Mouse (Mus musculus) lung, embryonic 16.5 days (tissue): Measurements from ENCODE around the gene Wdr83. TPM values are rescaled to one million over a fixed set of nuclear protein-coding genes. Genes with fewer than 3 reads are reported as not detected.
A peak's percentile ranks its signal among the peaks of the same experiment; 100 is the strongest.
"Not testable (repeated sequence)": the region's sequence is repeated elsewhere in the genome, so short reads cannot be mapped to it uniquely, and the experiment has no call there.

Experiments used
- ATAC-seq: fragments of 200-750 bp; cut with Nextera tagmentation; 2 replicates; pipeline ENCODE4 v1.8.0; 2017; ENCODE audit warnings: low read depth, mild to moderate bottlenecking, moderate library complexity
- H3K27ac ChIP-seq: fragments of 300-500 bp; sonication (generic); 2 replicates; pipeline ENCODE4 v1.5.1; 2014; ENCODE audit warnings: mild to moderate bottlenecking, control low read depth, low read length
- H3K27me3 ChIP-seq: fragments of 300-500 bp; sonication (generic); 2 replicates; pipeline ENCODE4 v1.6.1; 2014; ENCODE audit warnings: low read depth, low read length, mixed read lengths; ENCODE audit not compliant: control insufficient read depth, insufficient read depth
- H3K36me3 ChIP-seq: fragments of 300-500 bp; sonication (generic); 2 replicates; pipeline ENCODE4 v1.6.1; 2014; ENCODE audit warnings: low read length; ENCODE audit not compliant: control insufficient read depth, insufficient read depth
- H3K4me1 ChIP-seq: fragments of 300-500 bp; sonication (generic); replicated peaks from 2 replicates; pipeline ENCODE4 v1.6.1; 2014; ENCODE audit warnings: low read length, mixed read lengths; ENCODE audit not compliant: control insufficient read depth, insufficient read depth
- H3K4me2 ChIP-seq: fragments of 300-500 bp; sonication (generic); 2 replicates; pipeline ENCODE4 v1.6.1; 2014; ENCODE audit warnings: low read depth, low read length, control low read depth
- H3K4me3 ChIP-seq: fragments of 300-500 bp; sonication (generic); 2 replicates; pipeline ENCODE4 v1.5.1; 2014; ENCODE audit warnings: mild to moderate bottlenecking, low read length, control low read depth
- H3K9ac ChIP-seq: fragments of 300-500 bp; sonication (generic); 2 replicates; pipeline ENCODE4 v1.6.1; 2014; ENCODE audit warnings: low read length, control low read depth
- H3K9me3 ChIP-seq: fragments of 300-500 bp; sonication (generic); 2 replicates; pipeline ENCODE4 v1.6.1; 2016; ENCODE audit warnings: low read length; ENCODE audit not compliant: control insufficient read depth
- WGBS: fragments of 180-500 bp; shearing (Covaris S2); extraction: QIAGEN DNeasy Blood & Tissue Kit; methylation state at CpG from one replicate; pipeline ENCODE4 v1.1.7; 2014; 5-methylcytosine and 5-hydroxymethylcytosine counted together
- polyA plus RNA-seq: library from polyadenylated mRNA; unstranded; fragments of >200 nt; fragmentation: Nextera tagmentation; extraction: Ambion mirVana; gene quantifications from 2 replicates; pipeline ENCODE4 v1.2.1, GENCODE M21; 2015

Wdr83 gene
- polyA plus RNA-seq, 1 experiment from 2014 or later = 45.8 TPM

DNA sequence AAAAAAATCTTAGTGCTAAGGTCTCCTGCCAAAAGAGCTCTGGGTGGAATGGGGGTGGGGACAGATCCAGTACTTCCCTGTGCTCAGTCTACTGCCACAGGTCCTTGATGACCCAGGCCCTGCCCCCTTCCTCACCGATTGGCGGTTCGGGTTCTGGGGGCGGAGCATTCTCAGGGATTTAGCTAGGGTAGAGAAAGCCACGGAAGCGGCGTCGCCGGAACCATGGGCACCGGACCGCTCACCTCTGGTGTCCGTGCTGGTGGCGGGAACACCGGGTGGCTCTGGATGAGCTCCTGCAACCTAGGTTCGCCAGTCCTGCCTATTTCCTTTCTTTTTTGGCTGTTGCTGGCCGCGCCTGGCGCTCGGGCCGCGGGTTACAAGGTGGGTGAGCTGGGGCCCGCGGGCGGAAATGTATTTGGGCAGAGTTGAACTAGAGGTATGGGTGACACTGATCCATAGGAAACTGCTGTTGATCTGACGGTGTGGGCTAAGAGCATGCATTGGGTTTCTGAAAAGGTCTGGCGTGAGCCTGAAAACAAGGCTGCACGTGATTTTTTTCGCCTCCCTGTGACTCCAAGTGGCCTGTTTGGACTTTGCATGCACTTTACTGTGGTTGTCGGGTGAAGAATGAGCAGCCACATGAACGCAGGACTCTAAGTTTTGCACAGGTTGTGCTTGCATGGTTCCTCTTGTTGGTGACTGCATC is 2.2 kb upstream of the Wdr83 start, which contains the start of gene Man2b1:
Gene Man2b1, plus strand, starts transcription at position 163 of the 706 bp plus-strand sequence.
- ATAC-seq = peak; percentile 95
- Histone ChIP-seq H3K27ac (peak within 1 kb of the TSS; percentile 35; the same call in 1 of the 2 replicates), H3K9me3 (no peaks in the 10 kb centered on the region), H3K4me1 (peaks cover 26% of the 10 kb centered on the region), H3K9ac (peak within 1 kb of the TSS; percentile 76), H3K4me3 (peak within 1 kb of the TSS; percentile 67), H3K27me3 (no peaks in the 10 kb centered on the region), H3K36me3 (peaks cover 13% of the 10 kb centered on the region), H3K4me2 (peak within 1 kb of the TSS; percentile 67)
- 1% methylated on average over 30 of the region's 30 CpGs for WGBS

DNA sequence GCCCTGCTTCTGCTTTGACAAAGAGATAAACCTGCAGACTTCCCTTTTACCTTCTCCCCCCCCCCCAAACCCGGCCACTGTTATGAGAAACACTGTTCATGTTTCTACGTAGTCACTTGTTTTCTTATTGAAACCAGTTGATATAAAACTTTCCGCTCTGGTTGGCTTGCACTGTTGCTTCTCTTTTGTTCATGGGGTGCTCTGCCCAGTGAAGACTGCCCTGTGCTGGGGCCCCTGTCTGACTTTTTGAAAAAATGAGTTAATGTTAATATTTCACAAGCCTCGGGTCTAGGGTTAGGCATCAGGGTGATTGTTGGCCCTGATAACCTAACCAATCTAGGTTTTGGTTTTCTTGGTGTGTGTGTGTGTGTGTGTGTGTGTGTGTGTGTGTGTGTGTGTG is 1.1 kb upstream of the Wdr83 start:
- not testable (repeated sequence) for ATAC-seq, H3K27ac ChIP-seq, H3K4me3 ChIP-seq, H3K4me2 ChIP-seq, H3K9me3 ChIP-seq, H3K36me3 ChIP-seq, H3K9ac ChIP-seq, H3K27me3 ChIP-seq
- H3K4me1 ChIP-seq = peaks cover 26% of the 10 kb centered on the region
- WGBS = 86% methylated on average over 4 of the region's 4 CpGs

DNA sequence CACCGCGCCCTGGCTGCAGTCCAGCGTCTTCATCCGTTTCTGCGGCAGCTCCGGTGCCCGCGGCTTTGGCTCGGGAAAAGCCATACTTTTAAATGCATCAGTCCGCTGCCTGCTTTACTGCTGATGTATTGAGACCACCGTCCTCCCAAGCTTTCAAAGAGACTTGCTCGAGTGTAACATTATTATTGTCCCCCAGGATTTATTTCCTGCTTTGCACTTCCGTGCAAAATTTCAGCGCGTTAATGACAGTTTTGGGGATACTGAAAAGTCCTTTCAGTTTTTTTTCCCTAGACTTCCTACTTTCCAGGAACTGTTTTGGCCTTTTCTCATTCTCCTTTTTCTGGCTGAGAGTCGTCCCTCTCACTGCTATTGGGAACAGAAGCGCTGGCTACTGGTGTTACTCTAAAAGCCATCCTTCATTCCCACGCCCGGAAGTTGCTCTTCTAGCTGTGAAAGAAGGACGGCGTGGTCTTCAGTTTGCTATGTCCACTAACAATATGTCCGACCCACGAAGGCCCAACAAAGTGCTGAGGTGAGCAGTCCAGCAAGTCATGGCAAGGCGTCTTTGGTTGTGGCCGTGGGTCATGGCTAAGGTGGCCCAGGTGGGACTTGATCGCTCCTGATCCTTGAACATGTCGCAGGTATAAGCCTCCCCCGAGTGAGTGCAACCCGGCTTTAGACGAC is 432 bp downstream of the Wdr83 start, which contains the start of gene Wdr83os:
Gene Wdr83os, plus strand, starts transcription at position 209 of the 684 bp plus-strand sequence.
- peak within 1 kb of the TSS; percentile 83 for H3K27ac ChIP-seq
- H3K27me3 ChIP-seq = no peaks in the 10 kb centered on the region
- peaks cover 26% of the 10 kb centered on the region for H3K4me1 ChIP-seq
- under 1% methylated on average over 30 of the region's 30 CpGs for WGBS
- H3K9me3 ChIP-seq = no peaks in the 10 kb centered on the region
- peak; percentile 16; the same call in 1 of the 2 replicates for ATAC-seq
- H3K36me3 ChIP-seq = peaks cover 12% of the 10 kb centered on the region
- peak within 1 kb of the TSS; percentile 94 for H3K4me2 ChIP-seq
- peak within 1 kb of the TSS; percentile 90 for H3K9ac ChIP-seq
- H3K4me3 ChIP-seq = peak within 1 kb of the TSS; percentile 95

DNA sequence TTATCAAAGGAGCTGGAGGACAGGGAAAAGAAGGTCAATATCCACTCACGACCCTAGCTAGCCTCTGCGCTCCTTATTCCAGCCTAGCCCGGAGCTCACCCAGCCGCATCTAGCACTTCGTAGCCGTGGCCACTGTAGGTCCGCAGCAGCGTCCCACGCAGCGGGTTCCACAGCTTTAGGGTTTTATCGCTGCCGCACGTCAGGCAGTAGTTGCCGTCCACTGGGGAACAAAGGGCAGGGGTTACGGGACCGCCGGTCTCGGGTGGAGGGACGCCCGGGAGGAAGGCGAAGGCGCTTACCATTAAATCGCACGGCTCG is 933 bp downstream of the Wdr83 start:
- no peaks in the 10 kb centered on the region for H3K27me3 ChIP-seq
- H3K9me3 ChIP-seq = no peaks in the 10 kb centered on the region
- H3K4me3 ChIP-seq = peak overlapping the region; percentile 95
- H3K9ac ChIP-seq = peak overlapping the region; percentile 90
- peaks cover 16% of the 10 kb centered on the region for H3K36me3 ChIP-seq
- WGBS = under 1% methylated on average over 25 of the region's 25 CpGs
- peaks cover 26% of the 10 kb centered on the region for H3K4me1 ChIP-seq
- H3K4me2 ChIP-seq = peak overlapping the region; percentile 94
- H3K27ac ChIP-seq = peak overlapping the region; percentile 83
- ATAC-seq = no peak

DNA sequence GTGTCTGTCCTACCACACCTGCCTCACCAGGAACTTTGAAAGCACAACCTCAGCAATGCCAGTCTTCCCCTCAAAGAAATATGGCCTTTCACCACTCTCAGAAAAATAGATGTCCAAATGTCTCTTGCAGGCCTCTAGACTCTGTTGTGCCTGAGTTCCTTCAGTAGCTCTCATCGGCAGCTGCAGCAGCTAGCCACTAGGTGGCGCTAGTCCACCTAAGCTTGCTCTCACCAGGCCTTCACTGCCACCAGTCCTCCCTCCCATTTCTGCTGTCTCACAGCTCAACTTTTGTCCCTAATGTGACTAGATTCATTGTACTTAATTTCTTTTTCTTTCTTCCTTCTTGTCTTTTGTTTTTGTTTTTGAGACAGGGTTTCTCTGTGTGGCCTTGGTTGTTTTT is 4.1 kb downstream of the Wdr83 start:
- Histone ChIP-seq H3K36me3 (peaks cover 22% of the 10 kb centered on the region), H3K4me2 (no peak overlapping the region), H3K27me3 (no peaks in the 10 kb centered on the region), H3K9ac (no peak overlapping the region), H3K4me3 (no peak overlapping the region), H3K4me1 (peaks cover 17% of the 10 kb centered on the region), H3K27ac (no peak overlapping the region), H3K9me3 (no peaks in the 10 kb centered on the region)
- WGBS = 2% methylated on average over 2 of the region's 2 CpGs
- peak; percentile 46; the same call in 1 of the 2 replicates for ATAC-seq

DNA sequence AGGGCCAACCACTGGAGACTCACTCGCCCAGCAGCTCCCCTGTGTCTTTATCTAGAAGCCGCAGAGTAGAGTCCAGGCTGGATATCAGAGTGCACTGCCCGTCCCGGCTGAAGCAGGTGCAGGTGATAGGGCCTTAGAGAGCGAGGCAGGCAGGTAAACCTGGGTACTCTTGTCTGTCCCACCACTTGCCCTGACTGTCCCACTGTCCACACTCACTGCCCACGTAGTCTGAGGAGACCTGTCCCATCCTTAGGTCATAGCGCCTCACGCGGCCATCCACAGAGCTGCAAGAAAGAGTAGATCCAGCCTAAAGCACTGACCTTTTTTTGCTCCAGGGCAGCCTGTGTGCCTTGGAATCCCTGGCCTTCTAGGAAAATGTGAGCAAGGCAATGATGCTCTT is 5.1 kb downstream of the Wdr83 start:
- peaks cover 14% of the 10 kb centered on the region for H3K4me1 ChIP-seq
- no peak overlapping the region for H3K4me2 ChIP-seq
- H3K9ac ChIP-seq = no peak overlapping the region
- no peaks in the 10 kb centered on the region for H3K9me3 ChIP-seq
- no peak overlapping the region for H3K27ac ChIP-seq
- WGBS = 60% methylated on average over 9 of the region's 9 CpGs
- no peak overlapping the region for H3K4me3 ChIP-seq
- H3K36me3 ChIP-seq = peaks cover 22% of the 10 kb centered on the region
- H3K27me3 ChIP-seq = no peaks in the 10 kb centered on the region
- no peak for ATAC-seq

DNA sequence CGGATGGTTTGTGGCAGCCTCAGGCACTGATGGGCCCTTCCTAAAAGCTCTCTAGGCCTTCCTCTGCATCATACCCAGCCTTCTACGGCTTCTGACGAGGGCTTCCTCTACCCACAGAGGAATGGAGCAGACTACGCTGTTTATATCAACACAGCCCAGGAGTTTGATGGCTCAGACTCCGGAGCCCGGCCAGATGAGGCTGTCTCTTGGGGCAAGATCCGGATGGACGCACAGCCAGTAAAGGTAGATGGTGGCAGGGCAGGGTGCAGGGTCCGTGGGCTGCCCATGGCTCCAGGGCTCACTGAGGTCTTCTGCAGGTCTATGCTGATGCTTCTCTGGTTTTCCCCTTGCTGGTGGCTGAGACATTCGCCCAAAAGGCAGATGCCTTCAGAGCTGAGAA is 6.5 kb downstream of the Wdr83 start:
- no peak overlapping the region for H3K27ac ChIP-seq
- no peak for ATAC-seq
- no peak overlapping the region for H3K9ac ChIP-seq
- H3K4me1 ChIP-seq = peaks cover 15% of the 10 kb centered on the region
- H3K4me3 ChIP-seq = no peak overlapping the region
- no peaks in the 10 kb centered on the region for H3K27me3 ChIP-seq
- WGBS = 94% methylated on average over 10 of the region's 10 CpGs
- peaks cover 22% of the 10 kb centered on the region for H3K36me3 ChIP-seq
- no peaks in the 10 kb centered on the region for H3K9me3 ChIP-seq
- no peak overlapping the region for H3K4me2 ChIP-seq

DNA sequence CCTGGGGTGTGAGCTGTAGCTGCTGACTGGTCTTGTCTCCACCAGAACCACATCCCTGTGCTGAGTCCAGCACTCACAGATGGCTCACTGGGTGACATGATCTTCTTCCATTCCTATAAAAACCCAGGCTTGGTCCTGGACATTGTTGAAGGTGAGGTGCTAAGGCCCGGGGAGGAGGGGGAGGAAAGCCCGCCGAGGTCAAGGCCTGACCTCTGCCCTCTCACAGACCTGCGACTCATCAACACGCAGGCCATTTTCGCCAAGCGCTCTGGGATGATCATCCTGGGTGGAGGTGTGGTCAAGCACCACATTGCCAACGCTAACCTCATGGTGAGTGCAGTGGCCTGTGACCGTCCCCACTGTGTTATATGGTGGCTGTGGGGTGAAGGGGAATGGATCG is 6.9 kb downstream of the Wdr83 start:
- Histone ChIP-seq H3K36me3 (peaks cover 22% of the 10 kb centered on the region), H3K4me1 (peaks cover 12% of the 10 kb centered on the region), H3K27me3 (no peaks in the 10 kb centered on the region), H3K4me3 (no peak overlapping the region), H3K4me2 (no peak overlapping the region), H3K27ac (no peak overlapping the region), H3K9me3 (no peaks in the 10 kb centered on the region), H3K9ac (no peak overlapping the region)
- no peak for ATAC-seq
- 78% methylated on average over 10 of the region's 10 CpGs for WGBS

DNA sequence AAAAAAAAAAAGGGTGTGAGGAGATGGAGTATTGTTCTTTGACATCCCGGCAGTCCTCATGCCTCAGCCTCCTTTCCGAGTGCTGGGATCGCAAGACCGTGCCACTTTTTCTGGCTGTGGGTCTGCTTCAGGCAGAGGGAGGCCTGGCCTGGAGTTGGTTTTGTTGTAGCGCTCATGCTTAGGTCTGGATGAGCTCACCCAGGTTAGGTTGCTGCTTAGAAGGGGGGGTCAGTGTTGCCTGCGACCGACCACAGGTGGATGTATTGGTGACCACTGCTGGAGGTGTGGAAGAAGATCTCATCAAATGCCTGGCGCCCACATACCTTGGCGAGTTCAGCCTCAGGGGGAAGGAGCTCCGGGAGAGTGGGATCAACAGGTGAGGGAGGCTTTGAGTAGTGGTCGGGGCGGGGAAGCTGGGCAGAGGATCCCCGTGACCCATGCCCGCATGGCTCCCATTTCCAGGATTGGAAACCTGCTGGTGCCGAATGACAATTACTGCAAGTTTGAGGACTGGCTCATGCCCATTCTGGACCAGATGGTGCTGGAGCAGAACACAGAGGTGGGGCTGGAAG is 8.0 kb downstream of the Wdr83 start:
- no peak overlapping the region for H3K4me2 ChIP-seq
- H3K9me3 ChIP-seq = no peaks in the 10 kb centered on the region
- ATAC-seq = no peak
- no peak overlapping the region for H3K27ac ChIP-seq
- no peak overlapping the region for H3K4me3 ChIP-seq
- 81% methylated on average over 15 of the region's 15 CpGs for WGBS
- no peak overlapping the region for H3K9ac ChIP-seq
- H3K4me1 ChIP-seq = peaks cover 12% of the 10 kb centered on the region
- H3K36me3 ChIP-seq = peaks cover 22% of the 10 kb centered on the region
- no peaks in the 10 kb centered on the region for H3K27me3 ChIP-seq
